Mouse (Mus musculus): ENCODE measurements around the gene Fan1. TPM values are rescaled to one million over a fixed set of nuclear protein-coding genes. Genes with fewer than 3 reads are reported as not detected.

Fan1 gene
- polyA plus RNA-seq, 1 experiment = 3.7 TPM

DNA sequence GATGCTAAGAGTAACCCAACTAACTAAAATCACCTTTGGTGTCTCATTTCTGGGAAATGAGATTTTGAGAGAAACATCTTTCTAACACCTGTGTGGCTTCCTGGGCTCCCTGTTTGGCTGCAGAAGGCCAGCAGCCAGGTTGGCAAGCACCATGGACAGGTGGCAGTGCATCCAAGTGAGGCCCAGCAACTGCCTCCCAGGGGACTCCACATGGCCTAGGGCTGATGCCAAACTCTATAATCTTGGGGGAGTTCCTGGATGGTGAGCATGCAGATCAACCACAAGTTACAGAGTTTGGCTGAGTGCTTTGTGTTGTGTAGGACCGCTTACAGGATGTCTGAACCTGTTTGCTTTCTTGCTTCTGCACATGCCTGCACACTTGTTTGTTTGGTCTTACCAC lies 41.2 kb downstream of the Fan1 start:
- DNase-seq (ENCODE audit: low spot score) = no peak

DNA sequence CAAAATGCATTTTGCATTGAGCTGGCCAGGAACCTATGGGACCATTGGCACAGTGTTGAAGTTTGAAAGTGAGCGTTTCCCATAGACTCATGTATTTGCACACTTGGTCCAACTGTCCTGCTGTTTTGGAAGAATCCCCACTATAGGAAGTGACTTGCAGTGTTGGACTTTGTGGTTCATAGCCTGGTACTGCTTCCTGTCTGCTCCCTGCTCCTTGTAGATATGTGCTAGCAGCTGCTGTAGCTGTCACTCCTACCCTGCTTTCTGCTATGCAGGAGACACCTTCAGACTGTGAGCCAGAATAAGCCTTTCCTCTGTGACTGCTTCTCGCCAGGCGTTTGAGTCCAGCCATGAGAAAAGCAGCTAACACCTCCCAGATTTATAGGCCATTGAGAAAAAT lies 42.6 kb downstream of the Fan1 start:
- no peak for DNase-seq (ENCODE audit: low spot score)

GRCm38 (mm10) chr7:64327486-64327885 lies 46.4 kb downstream of the Fan1 start:
- DNase-seq (ENCODE audit: low spot score) = no peak

DNA sequence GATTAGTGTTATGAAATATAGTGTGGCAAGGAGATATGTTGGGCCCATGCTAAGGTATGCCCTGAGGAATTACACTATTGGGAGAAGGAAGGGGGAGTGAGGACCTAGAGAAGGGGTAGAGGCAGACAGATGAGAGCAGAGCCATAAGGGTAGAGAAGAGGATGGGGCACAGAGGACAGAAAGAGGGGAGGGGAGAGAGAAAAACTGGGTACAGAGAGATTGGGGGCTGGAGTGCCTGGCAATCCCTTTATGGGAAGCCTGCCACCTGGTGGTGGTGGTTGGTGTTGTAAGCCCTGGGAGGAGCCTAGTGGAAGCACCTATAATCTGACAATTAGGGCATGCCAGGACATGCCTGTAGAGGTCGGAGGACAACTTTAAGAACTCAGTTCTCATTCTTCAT lies 47.0 kb downstream of the Fan1 start:
- DNase-seq (ENCODE audit: low spot score) = peak; percentile 68

DNA sequence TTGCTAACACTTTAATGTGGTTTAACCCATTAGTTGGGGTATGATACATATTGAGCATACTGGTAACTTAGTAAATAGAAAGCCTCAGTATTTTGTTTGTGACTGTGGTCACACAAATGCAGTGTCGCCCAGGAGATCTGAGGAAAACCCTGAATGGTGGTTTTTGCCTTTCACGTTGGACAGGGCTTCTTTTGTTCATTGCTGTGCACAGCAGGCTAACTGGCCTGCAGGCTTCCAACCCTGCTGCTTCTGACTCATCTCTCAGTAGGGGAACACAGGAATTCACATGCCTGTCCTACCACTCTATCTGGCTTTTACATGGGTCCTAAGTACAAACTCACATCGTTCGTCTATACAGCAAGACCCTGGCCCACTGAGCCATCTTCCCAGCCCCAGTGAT lies 52.2 kb downstream of the Fan1 start:
- DNase-seq (ENCODE audit: low spot score) = no peak

DNA sequence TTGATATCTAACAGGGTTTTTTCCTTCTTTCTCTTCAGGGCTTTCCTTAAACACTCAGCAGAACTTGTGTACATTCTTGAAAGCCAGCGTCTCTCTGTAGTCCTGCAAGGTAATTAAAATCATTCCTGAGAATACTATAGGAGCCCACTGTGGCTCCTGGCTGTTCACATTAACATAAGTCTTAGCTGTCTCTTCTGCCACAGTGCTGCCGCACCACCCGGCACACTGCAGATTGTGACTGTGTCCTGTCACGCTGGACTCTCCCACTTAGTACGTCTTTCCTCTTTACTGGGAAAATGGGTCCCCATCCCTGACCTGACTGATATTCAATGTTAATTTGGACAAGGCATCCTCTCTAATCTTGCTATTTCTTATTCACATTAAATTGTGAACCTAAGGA lies 52.8 kb downstream of the Fan1 start:
- DNase-seq (ENCODE audit: low spot score) = no peak

GRCm38 (mm10) chr7:64312811-64313210 lies 61.1 kb downstream of the Fan1 start:
- no peak for DNase-seq (ENCODE audit: low spot score)

GRCm38 (mm10) chr7:64310756-64311155 lies 63.1 kb downstream of the Fan1 start:
- no peak for DNase-seq (ENCODE audit: low spot score)

DNA sequence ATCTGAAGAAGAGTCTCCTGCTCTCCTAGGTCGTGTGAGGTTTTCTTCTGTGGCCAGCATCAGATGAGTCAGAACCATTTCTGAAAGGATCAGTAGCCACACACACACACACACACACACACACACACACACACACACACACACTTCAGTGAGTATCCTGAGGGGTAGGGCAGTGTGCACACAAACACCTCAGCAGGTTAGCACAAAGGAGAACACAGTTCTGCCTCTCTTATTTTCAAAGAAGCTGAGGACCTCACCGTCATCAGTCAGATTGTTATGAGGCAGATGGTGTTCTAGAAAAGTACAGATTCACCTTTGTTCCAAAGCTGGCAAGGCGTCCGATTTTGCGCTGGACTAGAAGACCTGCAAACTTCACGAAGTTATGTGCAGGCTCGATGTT lies 63.7 kb downstream of the Fan1 start:
- no peak for DNase-seq (ENCODE audit: low spot score)

Other genes starting within 250 kb of the Fan1 start
- 0.01 TPM in 1 of 2 replicates, not detected in the other for gene Trpm1, start 220.3 kb downstream of the Fan1 start, polyA plus RNA-seq (2012; rRNA removed)
- 15.8 and 18.1 TPM in 2 replicates for gene Mtmr10, start 86.4 kb downstream of the Fan1 start, polyA plus RNA-seq (2012; rRNA removed)
- gene Mphosph10, start 18.2 kb upstream of the Fan1 start, polyA plus RNA-seq (2012; rRNA removed) = 13.4 and 14.1 TPM in 2 replicates
- gene Mcee, start 18.5 kb upstream of the Fan1 start, polyA plus RNA-seq (2012; rRNA removed) = 68.9 and 85.7 TPM in 2 replicates
- gene Apba2, start 127.6 kb upstream of the Fan1 start, polyA plus RNA-seq (2012; rRNA removed) = 2.1 and 2.3 TPM in 2 replicates